Mouse (Mus musculus): ENCODE results near the gene En1.

- TF ChIP-seq CTCF (IDR thresholded peaks at IDR 0.05) = no peak
- TF ChIP-seq POLR2A (IDR thresholded peaks at IDR 0.05; ENCODE audit: insufficient read depth, low read depth, low read length) = no peak
- no peak for TF ChIP-seq EP300 (IDR thresholded peaks at IDR 0.05; ENCODE audit: insufficient read depth, low read depth, low read length)
These were observed 14.3 kb upstream of the En1 start for GRCm38 (mm10) chr1:120587960-120588359.
